ENCODE assay signal across 11 mouse cellular contexts in the genomic region with DNA sequence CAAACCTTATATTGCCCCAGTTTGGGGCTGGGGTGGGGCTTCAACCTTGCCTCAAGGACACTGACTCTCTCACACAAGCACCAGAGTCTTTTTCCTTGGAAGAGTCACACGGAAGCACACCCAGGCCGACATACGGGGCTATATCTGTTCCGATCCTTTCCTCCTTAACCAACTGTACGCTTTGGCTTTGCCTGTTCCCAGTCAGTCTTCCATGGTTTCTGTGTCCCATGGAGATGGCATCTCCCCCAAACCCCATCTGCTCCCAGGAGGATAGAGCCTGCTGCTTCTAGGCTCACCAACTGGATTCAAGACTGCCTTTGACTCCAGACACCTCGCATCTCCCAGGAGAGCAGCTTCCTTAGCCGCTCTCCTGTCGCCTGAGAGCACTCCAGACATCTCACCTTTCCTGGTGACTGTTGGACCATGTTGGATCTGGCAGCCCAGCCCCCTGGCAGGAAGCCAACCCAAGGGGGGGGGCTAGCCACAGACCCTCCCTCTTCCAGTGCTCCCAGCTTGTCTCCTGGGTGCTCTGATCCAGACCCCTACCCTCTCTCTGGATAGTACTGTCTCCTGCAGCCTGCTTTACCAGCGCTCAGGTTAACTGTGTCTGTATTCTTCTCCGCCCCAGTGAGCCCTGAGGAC. TPM values are rescaled to one million over a fixed set of nuclear protein-coding genes. Genes with fewer than 3 reads are reported as not detected.
DNase-seq lines count a peak whose midpoint lies in the region; ATAC-seq and TF ChIP-seq lines count a peak whose summit lies in the region.
"Had no signal": no experiment of that assay in that cellular context is flagged by ENCODE, and none has a peak within 500 bp of the region (broad histone marks: within the 10 kb centered on the region; RNA-seq: fewer than 3 reads in every experiment).

No protein-coding gene starts in this region.

- peak overlapping the region; percentile 89 for H3K4me2 ChIP-seq in heart, embryonic 14.5 days (ENCODE audit: low read length)
- no peak overlapping the region for H3K4me2 ChIP-seq in forebrain, embryonic 11.5 days (ENCODE audit: low read depth, low read length, severe bottlenecking)
- peak overlapping the region; percentile 94; the same call in 1 of the 2 replicates for H3K4me2 ChIP-seq in limb, embryonic 14.5 days (replicated peaks; ENCODE audit: low read depth, low read length, severe bottlenecking)

- H3K9me3 ChIP-seq in heart, embryonic 14.5 days (ENCODE audit: control insufficient read depth, low read length), result no peaks in the 10 kb centered on the region
- H3K9me3 ChIP-seq in forebrain, embryonic 11.5 days (ENCODE audit: control insufficient read depth, low read length), result no peaks in the 10 kb centered on the region
- H3K9me3 ChIP-seq in limb, embryonic 14.5 days (ENCODE audit: control insufficient read depth, low read length), result no peaks in the 10 kb centered on the region

- no peaks in the 10 kb centered on the region for H3K36me3 ChIP-seq in heart, embryonic 14.5 days (ENCODE audit: control insufficient read depth, insufficient read depth, low read length)
- no peaks in the 10 kb centered on the region for H3K36me3 ChIP-seq in forebrain, embryonic 11.5 days (ENCODE audit: control insufficient read depth, insufficient read depth, low read length)
- no peaks in the 10 kb centered on the region for H3K36me3 ChIP-seq in limb, embryonic 14.5 days (ENCODE audit: control insufficient read depth, insufficient read depth, low read length)

- no peak for TF ChIP-seq POLR2A in limb, embryonic 14.5 days (IDR thresholded peaks at IDR 0.05; ENCODE audit: borderline replicate concordance, extremely low read depth, insufficient read depth, insufficient read length)

- 41% methylated on average over 10 of the region's 10 CpGs for WGBS in heart, embryonic 14.5 days
- WGBS in forebrain, embryonic 11.5 days, result 52% methylated on average over 10 of the region's 10 CpGs
- WGBS in limb, embryonic 14.5 days, result 48% methylated on average over 10 of the region's 10 CpGs

- H3K4me1 ChIP-seq in heart, embryonic 14.5 days (ENCODE audit: control insufficient read depth in 2 of 2, insufficient read depth in 2 of 2, low read length in 2 of 2), result 0 out of 4 replicates have a peak, but pooled peaks cover 0 to 3% of the 10 kb centered on the region in 2 experiments
- peaks cover 4% of the 10 kb centered on the region; the same call in 1 of the 2 replicates for H3K4me1 ChIP-seq in forebrain, embryonic 11.5 days (replicated peaks; ENCODE audit: control insufficient read depth, insufficient read depth, low read length)
- no peaks in the 10 kb centered on the region for H3K4me1 ChIP-seq in limb, embryonic 14.5 days (ENCODE audit: control insufficient read depth, insufficient read depth, low read length)

- no peak overlapping the region for H3K27ac ChIP-seq in heart, embryonic 14.5 days (replicated peaks in 1 of 2; ENCODE audit: control insufficient read depth in 1 of 2, insufficient read depth in 1 of 2, low read depth in 2 of 2, low read length in 2 of 2)
- no peak overlapping the region for H3K27ac ChIP-seq in forebrain, embryonic 11.5 days (ENCODE audit: low read depth, low read length)
- no peak overlapping the region for H3K27ac ChIP-seq in limb, embryonic 14.5 days (replicated peaks; ENCODE audit: low read depth, low read length)

- peaks cover 52% of the 10 kb centered on the region for H3K27me3 ChIP-seq in heart, embryonic 14.5 days (ENCODE audit: control insufficient read depth, insufficient read depth, low read length)
- peaks cover 59% of the 10 kb centered on the region for H3K27me3 ChIP-seq in forebrain, embryonic 11.5 days (ENCODE audit: control insufficient read depth, insufficient read depth, low read length)
- peaks cover 48% of the 10 kb centered on the region for H3K27me3 ChIP-seq in limb, embryonic 14.5 days (ENCODE audit: control insufficient read depth, insufficient read depth, low read length)
- H3K27me3 ChIP-seq: CH12.LX had no signal

- peak overlapping the region in 1 of 2 experiments; percentile 67; a peak in 2 of 4 replicates for H3K4me3 ChIP-seq in heart, embryonic 14.5 days (ENCODE audit: control insufficient read depth in 1 of 2, insufficient read depth in 1 of 2, low read depth in 1 of 2, low read length in 2 of 2)
- H3K4me3 ChIP-seq in forebrain, embryonic 11.5 days (ENCODE audit: low read depth, low read length), result no peak overlapping the region
- 0 out of 2 replicates have a peak overlapping the region, but pooled peaks have one; percentile 58 for H3K4me3 ChIP-seq in limb, embryonic 14.5 days (replicated peaks; ENCODE audit: low read length)

- no peak for DNase-seq in heart, postnatal 36 days
- peak; percentile 39 for DNase-seq in ZHBTc4 (ENCODE audit: low read depth, low spot score)
- peak; percentile 46 for DNase-seq in forebrain, embryonic 11.5 days (ENCODE audit: low spot score)
- DNase-seq in limb, embryonic 14.5 days (ENCODE audit: low spot score), result no peak
- DNase-seq in gastrocnemius, postnatal 36 days, result no peak
- DNase-seq in kidney, postnatal 25 days, result no peak
- DNase-seq in spleen, adult 12 weeks (ENCODE audit: low spot score), result no peak

- ATAC-seq in heart, embryonic 14.5 days (ENCODE audit: insufficient number of reproducible peaks, insufficient read depth, low FRiP score, low read depth), result no peak
- no peak for ATAC-seq in forebrain, embryonic 11.5 days (replicated peaks; ENCODE audit: low FRiP score)
- ATAC-seq in limb, embryonic 14.5 days (ENCODE audit: low FRiP score, low read depth), result no peak

- no peak overlapping the region for H3K9ac ChIP-seq in heart, embryonic 14.5 days (ENCODE audit: low read length)
- H3K9ac ChIP-seq in forebrain, embryonic 11.5 days (ENCODE audit: low read length), result no peak overlapping the region
- H3K9ac ChIP-seq in limb, embryonic 14.5 days (ENCODE audit: low read depth, low read length, severe bottlenecking), result no peak overlapping the region

- intact Hi-C loops in heart, postnatal 36 days (cut with DNase I), result no loop called here
- intact Hi-C loops in gastrocnemius, postnatal 36 days (cut with DNase I), result no loop called here

RNA-seq across cellular contexts. Expression of a gene that starts 38.2 kb away (rescaled TPM):
- 0.12 and 0.27 TPM in 2 replicates for polyA plus RNA-seq in heart, embryonic 14.5 days (2014; fragmentation: Nextera tagmentation; extraction: Ambion mirVana)
- total RNA-seq in heart, postnatal 36 days (2021), result not detected
- polyA plus RNA-seq in forebrain, embryonic 11.5 days (2014; fragmentation: Nextera tagmentation; extraction: Ambion mirVana), result 5.0 and 6.7 TPM in 2 replicates
- polyA plus RNA-seq in limb, embryonic 14.5 days (2012; rRNA removed), result 0.21 and 0.24 TPM in 2 replicates
- 0.17 and 0.33 TPM in 2 replicates for polyA plus RNA-seq in limb, embryonic 14.5 days (2014; fragmentation: Nextera tagmentation; extraction: Ambion mirVana)
- under 1 TPM; 0.20 to 0.35 TPM for total RNA-seq in gastrocnemius, postnatal 36 days (2021)
- total RNA-seq: adrenal gland, postnatal 14 days; CH12.LX; neutrophil, adult 5-6 weeks had no signal

RNA-seq across cellular contexts. Expression of a gene that starts 45.3 kb away (rescaled TPM):
- polyA plus RNA-seq in heart, embryonic 14.5 days (2014; fragmentation: Nextera tagmentation; extraction: Ambion mirVana), result 0.94 and 1.0 TPM in 2 replicates
- total RNA-seq in heart, postnatal 36 days (2021), result 10 to 100 TPM; 14.3 to 20.5 TPM
- polyA plus RNA-seq in forebrain, embryonic 11.5 days (2014; fragmentation: Nextera tagmentation; extraction: Ambion mirVana), result not detected in 2 replicates
- polyA plus RNA-seq in limb, embryonic 14.5 days (2012; rRNA removed), result 0.38 and 0.61 TPM in 2 replicates
- 0.06 and 0.11 TPM in 2 replicates for polyA plus RNA-seq in limb, embryonic 14.5 days (2014; fragmentation: Nextera tagmentation; extraction: Ambion mirVana)
- total RNA-seq in gastrocnemius, postnatal 36 days (2021), result 10 to 100 TPM; 21.8 to 26.9 TPM
- total RNA-seq: adrenal gland, postnatal 14 days; CH12.LX; neutrophil, adult 5-6 weeks had no signal

Comparison
In these comparisons a context has a peak if more than half of its experiments do, and no peak if none do; other contexts are left out.
1. DNase-seq: peak in ZHBTc4 (single experiment) and forebrain, embryonic 11.5 days (single experiment); none in heart, postnatal 36 days (0 of 2), limb, embryonic 14.5 days (single experiment), gastrocnemius, postnatal 36 days (0 of 2), kidney, postnatal 25 days (0 of 2) and spleen, adult 12 weeks (single experiment).